Mouse (Mus musculus) thymus, postnatal 10 days (tissue): ENCODE measurements around the gene Ubiad1.

ENCODE experiments used
- DNase-seq, 2 experiments: peaks; one replicate each; pipeline ENCODE4 v3.0.0; 2021; ENCODE audit warnings: low spot score in 2 of 2

The Ubiad1 gene

DNA sequence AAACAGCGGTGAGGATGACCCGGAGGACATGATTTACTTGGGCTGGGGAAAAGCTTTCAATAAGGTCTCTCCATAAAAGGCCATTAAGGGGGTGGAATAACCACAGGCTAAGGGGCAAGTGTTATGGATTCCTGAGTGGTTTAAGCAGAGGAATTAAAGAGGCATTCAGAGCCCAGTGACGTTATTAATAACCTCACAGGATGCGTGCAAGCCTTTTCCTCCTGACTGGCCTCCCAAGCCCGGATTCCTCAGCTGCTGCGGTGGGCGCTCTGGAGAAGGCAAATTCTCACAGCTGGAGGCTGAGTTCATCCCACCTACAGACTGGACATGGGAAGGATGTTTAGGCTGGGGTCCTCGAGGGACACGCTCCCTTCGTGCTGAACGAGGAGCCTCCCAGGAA is 39.8 kb downstream of the Ubiad1 start:
- no peak for DNase-seq

DNA sequence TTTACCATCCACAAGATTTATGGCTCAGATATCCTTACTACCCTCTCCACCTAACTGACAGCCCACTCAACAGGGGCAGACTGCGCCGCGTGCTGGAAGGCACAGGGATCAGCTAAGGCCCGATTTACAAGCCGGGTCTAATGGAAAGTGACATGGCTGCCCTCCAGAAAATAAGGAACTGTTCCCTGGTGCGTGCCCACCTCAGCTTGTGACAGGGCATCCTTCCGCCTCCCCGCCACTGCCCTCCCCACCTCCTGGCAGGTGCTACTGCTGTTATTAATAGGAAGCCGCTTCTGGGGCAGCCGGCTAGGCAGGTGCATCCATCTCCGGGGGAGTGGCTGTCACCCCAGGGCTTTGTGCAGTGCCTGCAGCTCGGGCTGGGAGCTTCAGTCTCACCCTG is 41.2 kb downstream of the Ubiad1 start:
- DNase-seq: no peak

DNA sequence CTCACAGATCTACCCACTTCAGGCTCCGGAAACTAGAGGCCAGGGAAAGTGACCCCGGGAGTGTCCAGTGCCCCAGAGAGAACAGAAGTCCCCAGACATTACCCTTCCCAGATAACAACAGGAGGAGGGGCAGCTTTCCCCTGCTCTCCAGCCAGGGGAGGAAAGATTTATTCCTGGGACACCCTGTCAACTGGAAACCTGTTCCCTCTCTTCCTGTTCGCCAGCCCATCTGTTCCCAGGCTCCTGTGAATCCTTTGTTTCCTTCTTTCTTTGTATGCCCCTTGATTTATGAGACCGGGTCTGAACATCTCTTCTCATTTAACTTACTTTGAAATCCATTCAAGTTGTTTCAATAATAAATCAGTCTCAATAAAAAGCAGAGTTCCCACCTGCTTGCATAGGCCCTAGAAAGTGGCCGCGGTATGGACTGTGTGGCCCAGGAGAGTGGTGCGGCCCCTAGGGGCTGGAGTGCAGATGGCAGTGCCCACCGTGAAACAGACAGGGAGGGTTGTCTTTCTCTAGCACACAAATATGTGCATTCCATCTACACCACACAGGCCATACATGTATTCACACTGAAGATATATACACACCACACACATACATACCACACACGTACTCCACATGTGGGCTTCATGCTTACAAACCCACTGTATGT is 45.0 kb downstream of the Ubiad1 start:
- DNase-seq: no peak

DNA sequence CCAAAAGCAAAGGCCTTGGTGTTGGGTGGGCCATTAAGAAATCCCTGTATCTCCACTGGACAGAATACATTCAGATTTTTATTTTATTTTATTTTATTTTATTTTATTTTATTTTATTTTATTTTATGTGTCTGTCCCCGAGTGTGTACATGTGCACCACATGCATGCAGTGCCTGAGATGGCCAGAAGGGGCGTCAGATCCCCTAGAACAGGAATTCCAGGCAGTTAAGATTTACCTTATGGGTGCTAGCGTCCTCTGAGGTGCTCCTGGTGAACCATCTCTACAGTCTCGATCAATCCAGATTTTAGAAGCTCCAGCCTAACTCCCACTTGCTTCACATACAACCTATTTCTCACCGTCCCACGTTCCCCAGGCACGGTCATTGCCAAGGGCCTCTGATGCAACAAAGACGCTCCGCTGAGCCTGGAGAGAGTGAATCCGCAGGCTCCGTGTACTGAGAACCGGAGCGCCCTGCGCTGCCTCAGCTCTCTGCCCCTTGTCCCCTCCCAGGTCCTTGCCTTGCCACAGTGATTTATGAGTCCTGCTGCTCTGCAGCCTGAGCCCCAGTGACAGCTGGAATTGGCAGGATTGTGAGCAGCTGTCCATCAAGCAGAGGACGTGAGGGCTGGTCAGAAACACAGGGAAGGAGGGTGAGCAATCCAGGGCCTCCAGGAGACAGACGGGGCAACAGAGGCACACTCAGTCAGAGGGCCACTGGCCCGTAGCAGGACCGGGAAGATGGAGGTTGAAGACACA is 46.9 kb downstream of the Ubiad1 start:
- no peak for DNase-seq

DNA sequence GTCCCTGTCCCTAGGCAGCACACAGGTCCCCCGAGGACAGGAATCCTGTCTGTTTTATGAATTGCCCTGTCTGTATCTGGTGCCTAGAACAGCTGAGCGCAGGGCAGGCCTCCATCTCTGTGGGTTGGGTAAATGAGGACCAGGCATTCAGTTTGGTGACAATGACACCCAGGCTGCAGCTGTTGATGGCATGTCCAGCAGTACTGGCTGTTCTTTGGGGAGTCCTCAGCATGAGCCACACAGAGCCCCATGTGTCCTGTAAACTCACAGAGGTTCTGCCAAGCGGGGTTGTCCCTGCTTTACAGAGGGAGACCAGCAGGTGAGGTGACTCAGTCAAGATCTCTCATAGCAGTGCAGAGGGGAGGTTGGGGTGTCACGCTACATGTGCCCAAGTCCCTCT is 47.5 kb downstream of the Ubiad1 start:
- no peak for DNase-seq

DNA sequence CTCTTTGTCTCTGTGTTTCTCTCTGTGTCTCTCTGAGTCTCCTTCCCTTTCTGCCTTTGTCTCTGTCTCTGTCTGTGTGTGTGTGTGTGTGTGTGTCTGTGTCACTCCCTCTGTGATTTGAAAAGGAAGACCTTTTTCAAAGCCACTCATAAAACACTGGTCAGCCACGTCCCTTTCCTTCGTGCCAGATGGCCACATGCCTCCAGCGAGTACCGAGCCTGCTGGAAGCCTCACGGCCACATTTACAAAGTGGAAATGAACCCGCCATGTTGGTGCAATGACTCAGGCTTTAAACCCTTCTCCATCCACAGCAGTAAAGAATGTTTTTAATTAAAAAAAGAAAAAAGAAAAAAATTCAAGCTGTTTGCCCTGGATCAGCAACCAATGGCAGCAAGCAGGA is 48.7 kb downstream of the Ubiad1 start:
- DNase-seq: no peak

DNA sequence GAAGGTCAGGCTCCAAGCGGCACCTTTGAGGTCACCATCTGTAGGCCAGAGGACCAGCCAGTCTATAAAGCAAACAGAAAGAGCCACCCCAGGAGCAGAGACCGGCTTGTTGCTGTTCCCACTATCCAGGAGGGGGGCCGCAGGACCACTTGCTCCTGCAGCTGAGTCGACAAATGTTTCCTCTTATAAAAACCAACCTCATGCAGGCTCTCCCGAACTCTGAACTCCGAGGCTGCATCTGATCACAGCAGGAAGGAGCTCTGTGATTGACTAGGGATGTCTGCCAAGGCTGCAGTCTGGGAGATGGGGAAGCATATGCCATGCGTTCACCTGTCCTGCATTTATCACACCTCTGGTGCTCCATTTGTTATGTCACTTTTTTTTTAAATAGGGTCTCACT is 49.4 kb downstream of the Ubiad1 start:
- DNase-seq: no peak

DNA sequence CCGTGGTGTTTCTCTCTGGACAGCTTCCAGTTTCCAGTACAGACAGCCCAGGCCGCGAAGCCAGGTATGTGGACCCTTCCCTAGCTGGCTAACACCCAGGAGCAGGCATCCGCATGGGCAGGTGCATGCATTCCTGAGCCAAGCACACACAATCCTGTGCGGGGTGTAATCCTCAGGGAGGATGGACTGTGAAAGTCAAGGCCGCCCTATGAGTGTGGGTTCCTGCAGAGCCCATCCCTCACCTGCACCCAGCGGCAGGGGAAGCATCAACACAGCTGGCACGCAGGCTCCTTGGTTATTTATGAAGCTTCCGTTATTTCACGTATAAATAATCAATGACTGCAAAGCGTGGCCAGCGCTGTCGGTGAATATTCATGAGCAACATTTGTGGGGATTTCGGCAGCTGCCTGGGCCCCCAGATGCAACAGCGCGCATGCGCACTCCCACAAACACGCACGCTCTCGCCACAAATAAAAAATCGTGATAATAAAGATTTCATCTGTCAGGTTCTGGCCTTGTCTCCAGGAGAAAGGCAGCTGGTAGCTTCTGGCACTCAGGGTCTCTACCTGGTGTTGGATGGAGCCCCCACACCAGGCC is 52.8 kb downstream of the Ubiad1 start:
- no peak for DNase-seq

DNA sequence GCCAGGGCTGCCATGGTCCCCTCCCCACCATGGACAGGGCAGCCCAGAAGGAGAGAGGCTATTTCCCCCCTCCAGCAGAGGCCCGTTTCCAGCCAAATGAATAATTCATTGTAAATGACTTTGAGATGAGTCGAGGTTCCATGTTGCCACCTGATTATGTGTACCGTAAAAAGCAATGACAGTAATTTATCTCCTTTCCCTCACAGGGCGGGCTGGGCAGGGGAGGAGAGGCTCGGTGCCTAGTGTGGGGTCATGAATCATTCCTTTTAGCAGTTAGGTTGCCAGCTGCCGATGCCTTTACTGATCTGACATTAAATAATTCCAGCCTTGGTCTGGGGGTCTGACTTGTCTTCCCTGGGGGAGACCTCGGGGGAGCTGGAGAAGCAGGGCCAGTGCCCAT is 54.9 kb downstream of the Ubiad1 start:
- no peak for DNase-seq

DNA sequence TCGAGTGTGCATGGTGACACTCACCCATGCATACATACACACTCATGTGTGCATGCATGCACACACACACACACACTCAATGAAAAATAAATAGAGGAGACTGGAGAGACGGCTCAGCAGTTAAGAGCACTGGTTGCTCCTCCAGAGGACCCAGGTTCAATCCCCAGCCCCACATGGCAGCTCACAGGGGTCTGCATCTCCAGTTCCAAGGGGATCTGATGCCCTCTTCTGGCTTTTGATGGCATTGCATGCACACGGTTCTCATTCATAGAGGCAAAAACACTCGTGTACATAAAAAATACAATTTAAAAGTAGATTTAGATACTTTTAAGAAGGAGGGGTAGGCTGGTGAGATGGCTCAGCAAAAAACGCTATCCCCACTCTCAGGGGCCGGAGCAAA is 55.5 kb downstream of the Ubiad1 start:
- no peak for DNase-seq

DNA sequence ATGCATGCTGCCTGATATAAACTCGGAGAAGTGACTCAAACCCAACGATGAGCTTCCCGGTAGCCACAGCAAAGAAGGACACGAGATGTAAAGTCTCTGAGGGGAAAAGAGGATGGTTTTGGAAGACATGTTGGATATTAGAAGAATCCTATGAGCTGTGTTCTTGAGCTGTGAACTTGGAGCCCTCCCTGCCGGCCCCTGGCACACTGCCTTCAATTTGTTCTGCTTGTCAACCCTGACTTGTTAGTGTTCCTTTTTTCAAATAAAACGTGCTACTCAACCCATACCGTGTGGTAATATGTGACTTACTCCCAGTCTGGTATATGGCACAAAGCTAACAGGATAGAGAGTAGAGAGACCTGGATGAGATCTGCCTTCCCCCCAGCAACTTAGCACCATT is 59.3 kb downstream of the Ubiad1 start:
- DNase-seq: no peak
